Mouse (Mus musculus) adrenal gland, postnatal 25 days (tissue): ENCODE data around the gene Ms4a8a. TPM values are rescaled to one million over a fixed set of nuclear protein-coding genes. Genes with fewer than 3 reads are reported as not detected.
A peak's percentile ranks its signal among the peaks of the same experiment; 100 is the strongest.
"Not testable (repeated sequence)": the region's sequence is repeated elsewhere in the genome, so short reads cannot be mapped to it uniquely, and the experiment has no call there.

ENCODE experiments used
- DNase-seq: peaks from one replicate; pipeline ENCODE4 v3.0.0; 2021; ENCODE audit warnings: mixed read lengths
- long read RNA-seq: library from polyadenylated mRNA; stranded (forward); transcript quantifications from one replicate; pipeline ENCODE4 v2.0.0, GENCODE M21; 2021
- total RNA-seq: library from RNA; stranded (reverse); gene quantifications from 2 replicates; pipeline ENCODE4 v1.2.3, GENCODE M21; 2021

Gene Ms4a8a
- 0.90 and 0.94 TPM in 2 replicates for total RNA-seq
- long read RNA-seq, partial matches to known transcripts = 0 of 1 reads
- long read RNA-seq, other reads (novel, unspliced or antisense) = 0 of 1 reads

GRCm38 (mm10) chr19:11080934-11081333, at the start of gene Ms4a8a:
Gene Ms4a8a (minus strand): TSS chr19:11081102.
- DNase-seq = no peak

GRCm38 (mm10) chr19:11129702-11130101, 48.8 kb upstream of the Ms4a8a start:
- DNase-seq = no peak

- DNase-seq = peak; percentile 2
Measured at GRCm38 (mm10) chr19:11121016-11121420, 40.1 kb upstream of the Ms4a8a start.

- no peak for DNase-seq
Measured at GRCm38 (mm10) chr19:11119338-11119737, 38.4 kb upstream of the Ms4a8a start.

GRCm38 (mm10) chr19:11107746-11108145, 26.8 kb upstream of the Ms4a8a start:
- no peak for DNase-seq

GRCm38 (mm10) chr19:11101880-11102279, 21.0 kb upstream of the Ms4a8a start:
- no peak for DNase-seq

GRCm38 (mm10) chr19:11098401-11098800, 17.5 kb upstream of the Ms4a8a start:
- DNase-seq = no peak

GRCm38 (mm10) chr19:11092131-11092530, 11.2 kb upstream of the Ms4a8a start:
- DNase-seq = peak; percentile 1

- DNase-seq = no peak
Measured at GRCm38 (mm10) chr19:11070364-11070763, 10.5 kb downstream of the Ms4a8a start.

- DNase-seq = no peak
Measured at GRCm38 (mm10) chr19:11065202-11065875, 15.6 kb downstream of the Ms4a8a start.

GRCm38 (mm10) chr19:11060900-11061299, 20.0 kb downstream of the Ms4a8a start:
- no peak for DNase-seq

GRCm38 (mm10) chr19:11059967-11060366, 20.9 kb downstream of the Ms4a8a start:
- DNase-seq = no peak

GRCm38 (mm10) chr19:11055700-11056099, 25.2 kb downstream of the Ms4a8a start:
- DNase-seq = not testable (repeated sequence)

GRCm38 (mm10) chr19:11053277-11053676, 27.6 kb downstream of the Ms4a8a start:
- no peak for DNase-seq

GRCm38 (mm10) chr19:11052877-11053276, 28.0 kb downstream of the Ms4a8a start:
- no peak for DNase-seq

- DNase-seq = no peak
Measured at GRCm38 (mm10) chr19:11050286-11050685, 30.6 kb downstream of the Ms4a8a start.

- DNase-seq = no peak
Measured at GRCm38 (mm10) chr19:11049426-11049825, 31.5 kb downstream of the Ms4a8a start.

GRCm38 (mm10) chr19:11048503-11048902, 32.4 kb downstream of the Ms4a8a start:
- no peak for DNase-seq

- no peak for DNase-seq
Measured at GRCm38 (mm10) chr19:11048009-11048408, 32.9 kb downstream of the Ms4a8a start.

GRCm38 (mm10) chr19:11044996-11045711, 35.7 kb downstream of the Ms4a8a start:
- peak; percentile 59 for DNase-seq

GRCm38 (mm10) chr19:11044671-11044995, 36.3 kb downstream of the Ms4a8a start:
- DNase-seq = no peak

GRCm38 (mm10) chr19:11037570-11037969, 43.3 kb downstream of the Ms4a8a start:
- no peak for DNase-seq

GRCm38 (mm10) chr19:11022382-11022781, 58.5 kb downstream of the Ms4a8a start:
- DNase-seq = no peak

GRCm38 (mm10) chr19:11017891-11018290, 63.0 kb downstream of the Ms4a8a start, which contains the start of gene Ms4a18:
Gene Ms4a18 (minus strand): TSS chr19:11018031.
- no peak for DNase-seq
